Mouse (Mus musculus) intestine, postnatal 0 days (tissue): ENCODE data around the gene Nkg7. TPM values are rescaled to one million over a fixed set of nuclear protein-coding genes. Genes with fewer than 3 reads are reported as not detected.
A peak's percentile ranks its signal among the peaks of the same experiment; 100 is the strongest.

Source experiments
- ATAC-seq: fragments of 200-750 bp; cut with Nextera tagmentation; 2 replicates; pipeline ENCODE4 v1.8.0; 2017; ENCODE audit warnings: mild to moderate bottlenecking, moderate TSS enrichment, moderate library complexity
- H3K27ac ChIP-seq: fragments of 300-500 bp; sonication (generic); 2 replicates; pipeline ENCODE4 v1.5.1; 2014; ENCODE audit warnings: mild to moderate bottlenecking, low read depth, low read length, moderate library complexity
- H3K27me3 ChIP-seq: fragments of 300-500 bp; sonication (generic); replicated peaks from 2 replicates; pipeline ENCODE4 v1.6.1; 2014; ENCODE audit warnings: low read length, mixed read lengths; ENCODE audit not compliant: control insufficient read depth, insufficient read depth
- H3K36me3 ChIP-seq: fragments of 300-500 bp; sonication (generic); 2 replicates; pipeline ENCODE4 v1.6.1; 2014; ENCODE audit warnings: mild to moderate bottlenecking, moderate library complexity; ENCODE audit not compliant: control insufficient read depth, insufficient read depth
- H3K4me1 ChIP-seq: fragments of 300-500 bp; sonication (generic); replicated peaks from 2 replicates; pipeline ENCODE4 v1.6.1; 2014; ENCODE audit warnings: antibody characterized with exemption, low read length, mixed read lengths; ENCODE audit not compliant: control insufficient read depth, insufficient read depth
- H3K4me2 ChIP-seq: fragments of 300-500 bp; sonication (generic); replicated peaks from 2 replicates; pipeline ENCODE4 v1.6.1; 2014; ENCODE audit warnings: low read depth, mild to moderate bottlenecking, moderate library complexity
- H3K4me3 ChIP-seq: fragments of 300-500 bp; sonication (generic); 2 replicates; pipeline ENCODE4 v1.5.1; 2014; ENCODE audit warnings: low read depth, low read length
- H3K9ac ChIP-seq: fragments of 300-500 bp; sonication (generic); 2 replicates; pipeline ENCODE4 v1.6.1; 2014; ENCODE audit warnings: mild to moderate bottlenecking, low read depth, low read length
- H3K9me3 ChIP-seq: fragments of 300-500 bp; sonication (generic); 2 replicates; pipeline ENCODE4 v1.6.1; 2016; ENCODE audit warnings: mixed run types; ENCODE audit not compliant: control insufficient read depth
- CTCF ChIP-seq: sonication (generic); IDR thresholded peaks from 2 replicates; pipeline ENCODE4 v1.5.1; 2016; ENCODE audit warnings: low read depth, mild to moderate bottlenecking, control low read depth, antibody characterized with exemption, moderate library complexity
- WGBS: fragments of 180-500 bp; shearing (Covaris S2); extraction: QIAGEN DNeasy Blood & Tissue Kit; methylation state at CpG from one replicate; pipeline ENCODE4 v1.1.7; 2014; 5-methylcytosine and 5-hydroxymethylcytosine counted together
- polyA plus RNA-seq: library from polyadenylated mRNA; unstranded; fragments of >200 nt; fragmentation: Nextera tagmentation; extraction: Ambion mirVana; gene quantifications from 2 replicates; pipeline ENCODE4 v1.2.1, GENCODE M21; 2015

Nkg7 gene
- polyA plus RNA-seq, 1 experiment from 2014 or later: 2.7 TPM

DNA sequence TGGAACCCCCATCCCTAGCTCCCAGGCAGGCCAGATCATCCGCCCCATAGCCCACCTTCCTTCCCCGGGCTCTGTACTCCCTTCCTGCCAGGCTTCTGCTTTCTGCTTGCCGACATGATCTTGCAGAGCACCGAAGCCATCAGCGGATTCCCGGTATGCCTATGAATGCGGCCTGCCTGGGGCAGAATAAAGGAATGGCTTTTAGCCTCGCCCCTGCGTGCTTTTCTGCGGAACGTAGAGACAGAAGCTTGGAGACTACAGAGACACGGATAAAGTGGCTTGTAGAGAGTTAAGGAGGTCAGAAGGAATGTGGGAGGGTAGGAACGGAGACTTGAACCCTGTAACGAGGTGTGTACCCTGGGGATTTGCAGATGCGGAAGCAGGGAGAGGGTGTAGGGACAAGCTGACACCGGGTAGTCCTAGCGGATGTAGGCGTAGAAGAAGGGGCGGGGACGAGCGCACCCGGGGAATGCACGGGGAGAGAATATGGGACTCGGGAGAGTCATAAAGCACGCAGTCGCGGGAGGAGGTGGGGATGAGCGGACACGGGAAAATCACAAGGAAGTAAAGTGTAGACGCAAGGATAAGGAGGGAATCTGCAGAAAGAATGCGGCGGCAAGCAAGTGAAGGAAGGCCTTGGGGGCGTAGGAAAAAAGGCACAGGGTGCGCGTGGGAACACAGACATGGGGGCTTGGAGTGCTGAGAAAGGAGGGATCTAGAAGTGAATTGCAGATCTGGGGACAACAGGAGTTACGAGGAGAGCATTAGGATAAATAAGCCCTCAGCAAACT, 6.4 kb downstream of the Nkg7 start:
- Histone ChIP-seq H3K27ac (peak overlapping the region; percentile 98), H3K9me3 (no peaks in the 10 kb centered on the region), H3K4me3 (peak overlapping the region; percentile 49), H3K4me1 (peaks cover 4% of the 10 kb centered on the region), H3K4me2 (peak overlapping the region; percentile 82), H3K9ac (peak overlapping the region; percentile 45), H3K36me3 (no peaks in the 10 kb centered on the region), H3K27me3 (no peaks in the 10 kb centered on the region)
- TF ChIP-seq CTCF: 0 out of 2 replicates have a peak, but pooled peaks have one; percentile 10
- peak; percentile 93 for ATAC-seq
- under 1% methylated on average over 36 of the region's 36 CpGs for WGBS

DNA sequence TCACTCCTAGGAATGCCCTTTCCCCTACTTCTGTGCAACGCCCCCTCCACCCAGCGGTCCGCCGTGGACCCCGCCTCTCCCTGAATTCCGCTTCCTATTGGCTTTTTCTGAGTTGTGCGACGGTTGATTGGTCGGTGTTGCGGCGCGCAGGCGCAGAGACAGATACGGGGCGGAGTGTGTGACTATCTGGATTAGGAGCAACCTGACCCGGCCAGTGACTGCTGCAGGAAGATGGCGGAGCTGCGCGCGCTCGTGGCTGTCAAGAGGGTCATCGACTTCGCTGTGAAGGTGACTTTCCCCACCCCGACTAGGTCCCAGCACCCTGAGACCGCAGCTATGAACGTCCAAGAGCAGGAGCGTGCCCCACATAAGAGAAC, 7.0 kb downstream of the Nkg7 start, which contains the start of the genes Etfb and Gm45233:
Etfb (plus strand) TSS at position 167 of the 377 bp plus-strand sequence.
Gm45233 (plus strand) TSS at position 212 of the 377 bp plus-strand sequence.
- Histone ChIP-seq H3K27ac (peak within 1 kb of the TSS; percentile 98), H3K9ac (peak within 1 kb of the TSS; percentile 53), H3K4me1 (peaks cover 4% of the 10 kb centered on the region), H3K9me3 (no peaks in the 10 kb centered on the region), H3K36me3 (no peaks in the 10 kb centered on the region), H3K27me3 (no peaks in the 10 kb centered on the region), H3K4me3 (peak within 1 kb of the TSS; percentile 49), H3K4me2 (peak within 1 kb of the TSS; percentile 82)
- no peak; the same call in 1 of the 2 replicates for TF ChIP-seq CTCF
- peak; percentile 98 for ATAC-seq
- under 1% methylated on average over 27 of the region's 27 CpGs for WGBS

DNA sequence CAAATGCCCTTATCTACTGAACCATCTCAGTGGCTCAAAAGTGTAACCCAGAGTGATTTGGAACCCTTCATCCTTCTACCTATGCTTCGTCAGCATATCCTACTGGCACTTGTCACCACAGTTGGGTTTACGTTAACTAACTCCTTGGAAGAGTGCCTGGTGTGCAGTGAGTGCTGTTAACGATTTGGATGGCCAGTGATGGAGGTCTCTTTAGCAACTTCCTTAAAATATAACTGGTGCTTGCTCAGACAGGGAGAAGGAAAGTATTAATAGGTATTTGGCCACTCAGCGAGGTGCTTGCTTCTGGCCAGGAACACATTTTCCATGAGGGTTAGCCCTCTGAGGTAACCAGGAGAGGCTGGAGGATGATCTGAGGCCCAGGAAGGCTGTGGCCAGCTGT, 10.9 kb downstream of the Nkg7 start:
- H3K9ac ChIP-seq: no peak overlapping the region
- no peak overlapping the region for H3K27ac ChIP-seq
- H3K4me1 ChIP-seq: peaks cover 4% of the 10 kb centered on the region
- H3K9me3 ChIP-seq: no peaks in the 10 kb centered on the region
- H3K4me3 ChIP-seq: no peak overlapping the region
- ATAC-seq: no peak
- H3K36me3 ChIP-seq: peaks cover 15% of the 10 kb centered on the region; the same call in 1 of the 2 replicates
- H3K27me3 ChIP-seq: no peaks in the 10 kb centered on the region
- TF ChIP-seq CTCF: no peak
- H3K4me2 ChIP-seq: no peak overlapping the region
- 77% methylated on average over 4 of the region's 4 CpGs for WGBS

DNA sequence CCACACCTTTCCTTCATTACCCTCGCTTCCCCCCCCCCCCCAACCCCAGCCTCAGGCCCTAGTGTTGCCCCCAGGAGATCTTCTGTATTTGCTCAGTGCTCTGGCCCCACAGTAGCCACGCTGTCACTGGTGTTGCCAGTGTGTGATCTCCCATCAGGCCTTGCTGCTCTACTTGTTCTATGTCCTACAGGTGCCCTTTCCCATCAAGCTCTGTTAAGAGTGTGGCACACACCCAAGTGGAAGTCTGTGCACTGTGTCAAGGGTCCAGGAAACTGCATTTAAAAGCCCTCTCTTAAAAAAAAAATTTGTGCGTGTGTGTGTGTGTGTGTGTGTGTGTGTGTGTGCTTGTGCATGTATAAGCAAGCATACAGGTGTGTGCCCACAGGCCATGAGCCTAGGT, 11.4 kb downstream of the Nkg7 start:
- H3K9ac ChIP-seq: no peak overlapping the region
- no peak overlapping the region for H3K27ac ChIP-seq
- no peak for TF ChIP-seq CTCF
- WGBS: 97% methylated on average over 3 of the region's 3 CpGs
- peaks cover 8% of the 10 kb centered on the region for H3K4me1 ChIP-seq
- no peak for ATAC-seq
- H3K4me2 ChIP-seq: no peak overlapping the region
- H3K27me3 ChIP-seq: no peaks in the 10 kb centered on the region
- H3K36me3 ChIP-seq: peaks cover 19% of the 10 kb centered on the region
- H3K9me3 ChIP-seq: no peaks in the 10 kb centered on the region
- no peak overlapping the region for H3K4me3 ChIP-seq

DNA sequence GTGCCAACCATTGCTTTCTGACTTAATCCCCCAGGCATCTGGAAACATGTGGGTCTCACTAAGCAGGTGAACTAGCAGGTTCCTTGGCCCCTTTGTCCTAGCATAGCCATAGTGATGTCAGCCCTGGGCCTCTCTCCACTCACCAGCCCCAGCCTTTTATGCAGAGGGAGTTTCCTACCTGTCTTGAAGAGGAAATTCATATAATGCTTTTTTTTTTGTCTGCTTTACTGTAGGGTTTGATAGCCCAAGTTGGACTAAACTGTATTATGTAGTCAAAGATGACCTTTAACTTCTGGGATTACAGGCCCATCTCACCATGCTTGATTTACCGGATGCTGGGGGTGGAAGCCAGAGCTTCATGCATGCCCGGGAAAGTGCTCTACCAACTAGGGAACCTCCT, 12.9 kb downstream of the Nkg7 start:
- no peak for TF ChIP-seq CTCF
- no peak overlapping the region for H3K9ac ChIP-seq
- no peaks in the 10 kb centered on the region for H3K9me3 ChIP-seq
- peaks cover 10% of the 10 kb centered on the region; the same call in 1 of the 2 replicates for H3K4me1 ChIP-seq
- H3K36me3 ChIP-seq: peaks cover 34% of the 10 kb centered on the region
- H3K27me3 ChIP-seq: no peaks in the 10 kb centered on the region
- no peak overlapping the region for H3K27ac ChIP-seq
- H3K4me2 ChIP-seq: no peak overlapping the region
- no peak overlapping the region for H3K4me3 ChIP-seq
- 100% methylated on average over 2 of the region's 2 CpGs for WGBS
- no peak for ATAC-seq

DNA sequence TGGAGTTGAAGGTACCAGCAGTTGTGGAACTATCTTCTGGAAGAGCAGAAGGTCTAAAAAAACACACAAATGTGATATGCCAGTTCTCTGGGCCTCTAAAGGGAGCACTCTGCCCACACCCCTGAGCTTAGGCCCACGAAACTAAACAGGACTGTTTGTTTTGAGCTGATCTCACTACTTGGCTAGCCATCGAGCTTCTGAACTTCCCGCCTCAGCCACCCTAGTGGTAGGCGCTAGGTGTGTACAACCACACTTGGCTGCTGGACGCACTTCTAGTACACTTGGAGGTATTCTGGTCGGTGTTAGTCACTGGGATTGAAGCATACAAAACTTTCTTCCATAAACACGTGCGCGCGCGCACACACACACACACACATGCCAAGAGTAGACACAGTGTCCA, 14.9 kb downstream of the Nkg7 start:
- no peak for TF ChIP-seq CTCF
- Histone ChIP-seq H3K9ac (no peak overlapping the region), H3K4me3 (no peak overlapping the region), H3K36me3 (peaks cover 51% of the 10 kb centered on the region), H3K27ac (no peak overlapping the region), H3K4me2 (no peak overlapping the region), H3K9me3 (no peaks in the 10 kb centered on the region), H3K27me3 (no peaks in the 10 kb centered on the region), H3K4me1 (peaks cover 6% of the 10 kb centered on the region; the same call in 1 of the 2 replicates)
- ATAC-seq: no peak
- WGBS: 94% methylated on average over 11 of the region's 11 CpGs
